Mouse (Mus musculus) duodenum, adult 2 months (tissue): Measurements from ENCODE around the gene Gm21312. TPM values are rescaled to one million over a fixed set of nuclear protein-coding genes. Genes with fewer than 3 reads are reported as not detected.

Source experiments
- polyA plus RNA-seq: library from polyadenylated mRNA; depleted of rRNA; stranded (reverse); fragments of >200 nt; gene quantifications from 2 replicates; pipeline ENCODE4 v1.2.3, GENCODE M21; 2012; ENCODE audit warnings: low replicate concordance; rRNA removed

Gm21312 gene
- not detected in 2 replicates for polyA plus RNA-seq

GRCm38 (mm10) chr10:104176724-104177123, at the start of gene Gm21312:
Gene Gm21312, plus strand, starts transcription at chr10:104177024.

DNA sequence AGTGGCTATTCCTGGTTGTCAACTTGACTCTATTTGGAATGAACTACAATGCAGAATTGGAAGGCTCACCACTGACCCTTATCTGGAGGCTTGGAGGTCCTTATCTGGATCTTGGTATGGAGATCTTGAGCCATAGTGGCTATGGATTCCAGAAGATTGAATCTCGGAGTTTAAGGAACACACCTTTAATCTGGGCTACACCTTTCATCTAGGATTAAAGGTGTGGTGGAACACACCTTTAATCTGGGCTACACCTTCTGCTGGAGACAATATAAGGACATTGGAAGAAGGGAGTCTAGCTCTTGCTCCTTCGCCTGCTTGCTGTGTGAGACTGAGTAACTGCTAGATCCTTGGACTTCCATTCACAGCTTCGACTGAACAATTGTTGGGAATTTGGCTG, 34.1 kb upstream of the Gm21312 start, which contains the start of gene Gm21293:
TSS of gene Gm21293 (plus strand) at position 301 of the 400 bp plus-strand sequence.

DNA sequence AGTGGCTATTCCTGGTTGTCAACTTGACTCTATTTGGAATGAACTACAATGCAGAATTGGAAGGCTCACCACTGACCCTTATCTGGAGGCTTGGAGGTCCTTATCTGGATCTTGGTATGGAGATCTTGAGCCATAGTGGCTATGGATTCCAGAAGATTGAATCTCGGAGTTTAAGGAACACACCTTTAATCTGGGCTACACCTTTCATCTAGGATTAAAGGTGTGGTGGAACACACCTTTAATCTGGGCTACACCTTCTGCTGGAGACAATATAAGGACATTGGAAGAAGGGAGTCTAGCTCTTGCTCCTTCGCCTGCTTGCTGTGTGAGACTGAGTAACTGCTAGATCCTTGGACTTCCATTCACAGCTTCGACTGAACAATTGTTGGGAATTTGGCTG, 25.6 kb upstream of the Gm21312 start, which contains the start of gene Gm6763:
TSS of gene Gm6763 (plus strand) at position 301 of the 400 bp plus-strand sequence.

GRCm38 (mm10) chr10:104159706-104160105, 17.1 kb upstream of the Gm21312 start, which contains the start of gene Gm8764:
Gene Gm8764, plus strand, starts transcription at chr10:104160006.

GRCm38 (mm10) chr10:104168215-104168614, 8.6 kb upstream of the Gm21312 start, which contains the start of gene Gm21304:
Gene Gm21304, plus strand, starts transcription at chr10:104168515.

DNA sequence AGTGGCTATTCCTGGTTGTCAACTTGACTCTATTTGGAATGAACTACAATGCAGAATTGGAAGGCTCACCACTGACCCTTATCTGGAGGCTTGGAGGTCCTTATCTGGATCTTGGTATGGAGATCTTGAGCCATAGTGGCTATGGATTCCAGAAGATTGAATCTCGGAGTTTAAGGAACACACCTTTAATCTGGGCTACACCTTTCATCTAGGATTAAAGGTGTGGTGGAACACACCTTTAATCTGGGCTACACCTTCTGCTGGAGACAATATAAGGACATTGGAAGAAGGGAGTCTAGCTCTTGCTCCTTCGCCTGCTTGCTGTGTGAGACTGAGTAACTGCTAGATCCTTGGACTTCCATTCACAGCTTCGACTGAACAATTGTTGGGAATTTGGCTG, 8.4 kb downstream of the Gm21312 start, which contains the start of gene Gm20765:
TSS of gene Gm20765 (plus strand) at position 301 of the 400 bp plus-strand sequence.

GRCm38 (mm10) chr10:104193742-104194141, 16.9 kb downstream of the Gm21312 start, which contains the start of gene Gm4340:
Gene Gm4340, plus strand, starts transcription at chr10:104194042.

Other genes starting within 250 kb of the Gm21312 start
- not detected in 2 replicates for gene Gm21293, start 34.0 kb upstream of the Gm21312 start, polyA plus RNA-seq
- gene Gm6763, start 25.5 kb upstream of the Gm21312 start, polyA plus RNA-seq: not detected in 2 replicates
- gene Gm8764, start 17.0 kb upstream of the Gm21312 start, polyA plus RNA-seq: not detected in 2 replicates
- not detected in 2 replicates for gene Gm21304, start 8.5 kb upstream of the Gm21312 start, polyA plus RNA-seq
- gene Gm20765, start 8.5 kb downstream of the Gm21312 start, polyA plus RNA-seq: not detected in 2 replicates
- not detected in 2 replicates for gene Gm4340, start 17.0 kb downstream of the Gm21312 start, polyA plus RNA-seq